35 mouse cellular contexts compared by ENCODE assay signal in genomic region chr2:172287715-172288114, GRCm38 (mm10). TPM values are rescaled to one million over a fixed set of nuclear protein-coding genes. Genes with fewer than 3 reads are reported as not detected.
"Had no signal": no experiment of that assay in that cellular context is flagged by ENCODE, and none has a peak within 500 bp of the region (broad histone marks: within the 10 kb centered on the region; RNA-seq: fewer than 3 reads in every experiment).

No protein-coding gene starts in this region.

- H3K27ac ChIP-seq: heart, embryonic 10.5 days; hindbrain, embryonic 10.5 days; hindbrain, embryonic 13.5 days; hindbrain, embryonic 15.5 days; hindbrain, postnatal 0 days; kidney, embryonic 15.5 days; kidney, postnatal 0 days; limb, embryonic 13.5 days; limb, embryonic 15.5 days; liver, embryonic 14.5 days had no signal

- H3K9ac ChIP-seq: heart, embryonic 12.5 days; hindbrain, embryonic 13.5 days; hindbrain, embryonic 15.5 days; kidney, embryonic 15.5 days; limb, embryonic 13.5 days; limb, embryonic 15.5 days; liver, embryonic 14.5 days had no signal

- H3K4me1 ChIP-seq: kidney, embryonic 15.5 days had no signal

- H3K9me3 ChIP-seq: heart, embryonic 10.5 days; hindbrain, embryonic 10.5 days; hindbrain, embryonic 13.5 days; hindbrain, embryonic 15.5 days; kidney, embryonic 15.5 days; limb, embryonic 13.5 days; limb, embryonic 15.5 days had no signal

- H3K4me2 ChIP-seq: heart, embryonic 12.5 days; hindbrain, embryonic 13.5 days; hindbrain, embryonic 15.5 days; kidney, embryonic 15.5 days; limb, embryonic 13.5 days; limb, embryonic 15.5 days had no signal

- ATAC-seq: hindbrain, postnatal 0 days; intestine, embryonic 16.5 days had no signal

- H3K4me3 ChIP-seq: heart, embryonic 10.5 days; heart, embryonic 12.5 days; hindbrain, embryonic 10.5 days; hindbrain, embryonic 13.5 days; hindbrain, embryonic 15.5 days; kidney, embryonic 15.5 days; limb, embryonic 13.5 days; limb, embryonic 15.5 days had no signal

- DNase-seq: gastrocnemius, postnatal 14 days; gastrocnemius, postnatal 36 days; heart, adult 11 months; heart, postnatal 10 days; heart, postnatal 4 days; kidney, adult 11 months; kidney, adult 2 months; kidney, adult 9 months; kidney, postnatal 14 days; kidney, postnatal 36 days; layer of hippocampus, adult 9-11 months; layer of hippocampus, postnatal 36 days; left cerebral cortex, postnatal 4 days had no signal

- H3K36me3 ChIP-seq: heart, embryonic 10.5 days; heart, embryonic 12.5 days; hindbrain, embryonic 10.5 days; hindbrain, embryonic 13.5 days; hindbrain, embryonic 15.5 days; kidney, embryonic 15.5 days; limb, embryonic 13.5 days; limb, embryonic 15.5 days had no signal

- H3K27me3 ChIP-seq: heart, embryonic 12.5 days; hindbrain, embryonic 13.5 days; hindbrain, embryonic 15.5 days; kidney, embryonic 15.5 days; limb, embryonic 13.5 days; limb, embryonic 15.5 days had no signal

RNA-seq across cellular contexts. Expression of gene Mc3r, which starts 39.4 kb away (rescaled TPM):
- total RNA-seq: gastrocnemius, adult 18-20 months; gastrocnemius, adult 8-10 months; gastrocnemius, postnatal 14 days; gastrocnemius, postnatal 36 days; heart, adult 8-10 months; heart, postnatal 10 days; heart, postnatal 25 days; heart, postnatal 4 days; layer of hippocampus, postnatal 36 days had no signal
- polyA plus RNA-seq: gonadal fat pad, adult 2 months; heart, embryonic 10.5 days; heart, embryonic 12.5 days; heart, embryonic 14.5 days; heart, embryonic 16.5 days; hindbrain, embryonic 10.5 days; intestine, embryonic 14.5 days; intestine, embryonic 16.5 days; kidney, adult 2 months; kidney, embryonic 15.5 days; kidney, postnatal 0 days; large intestine, adult 2 months; limb, embryonic 11.5 days; limb, embryonic 15.5 days; liver, embryonic 14.5 days had no signal
